Mouse (Mus musculus) hindbrain, embryonic 15.5 days (tissue): Measurements from ENCODE around the gene Sema6d. TPM values are rescaled to one million over a fixed set of nuclear protein-coding genes. Genes with fewer than 3 reads are reported as not detected.
"Not testable (repeated sequence)": the region's sequence is repeated elsewhere in the genome, so short reads cannot be mapped to it uniquely, and the experiment has no call there.

Source experiments
- ATAC-seq: fragments of 200-750 bp; cut with Nextera tagmentation; 2 replicates; pipeline ENCODE4 v1.8.0; 2017; ENCODE audit warnings: low read depth, moderate number of reproducible peaks, moderate TSS enrichment; ENCODE audit not compliant: low FRiP score
- H3K27ac ChIP-seq: fragments of 300-500 bp; sonication (generic); replicated peaks from 2 replicates; pipeline ENCODE4 v1.5.1; 2015; ENCODE audit warnings: mild to moderate bottlenecking, inconsistent platforms
- H3K27me3 ChIP-seq: fragments of 300-500 bp; sonication (generic); 2 replicates; pipeline ENCODE4 v1.6.1; 2015; ENCODE audit warnings: control low read depth, inconsistent platforms
- H3K36me3 ChIP-seq: fragments of 300-500 bp; sonication (generic); 2 replicates; pipeline ENCODE4 v1.6.1; 2015; ENCODE audit warnings: control low read depth, inconsistent platforms
- H3K4me1 ChIP-seq: fragments of 300-500 bp; sonication (generic); replicated peaks from 2 replicates; pipeline ENCODE4 v1.6.1; 2015; ENCODE audit warnings: control low read depth, inconsistent platforms
- H3K4me2 ChIP-seq: fragments of 300-500 bp; sonication (generic); 2 replicates; pipeline ENCODE4 v1.6.1; 2015; ENCODE audit warnings: moderate library complexity, mild to moderate bottlenecking, inconsistent platforms
- H3K4me3 ChIP-seq: fragments of 300-500 bp; sonication (generic); 2 replicates; pipeline ENCODE4 v1.5.1; 2015; ENCODE audit warnings: mild to moderate bottlenecking, inconsistent platforms
- H3K9ac ChIP-seq: fragments of 300-500 bp; sonication (generic); 2 replicates; pipeline ENCODE4 v1.6.1; 2015; ENCODE audit warnings: inconsistent platforms
- H3K9me3 ChIP-seq: fragments of 300-500 bp; sonication (generic); 2 replicates; pipeline ENCODE4 v1.6.1; 2016; ENCODE audit warnings: control low read depth, inconsistent platforms
- WGBS: fragments of 180-500 bp; shearing (Covaris S2); methylation state at CpG from one replicate; pipeline ENCODE4 v1.1.7; 2015; 5-methylcytosine and 5-hydroxymethylcytosine counted together
- polyA plus RNA-seq: library from polyadenylated mRNA; unstranded; fragments of >200 nt; fragmentation: Nextera tagmentation; extraction: Ambion mirVana; gene quantifications from 2 replicates; pipeline ENCODE4 v1.2.1, GENCODE M21; 2015

Gene Sema6d
- polyA plus RNA-seq, 1 experiment from 2014 or later = 45.3 TPM

DNA sequence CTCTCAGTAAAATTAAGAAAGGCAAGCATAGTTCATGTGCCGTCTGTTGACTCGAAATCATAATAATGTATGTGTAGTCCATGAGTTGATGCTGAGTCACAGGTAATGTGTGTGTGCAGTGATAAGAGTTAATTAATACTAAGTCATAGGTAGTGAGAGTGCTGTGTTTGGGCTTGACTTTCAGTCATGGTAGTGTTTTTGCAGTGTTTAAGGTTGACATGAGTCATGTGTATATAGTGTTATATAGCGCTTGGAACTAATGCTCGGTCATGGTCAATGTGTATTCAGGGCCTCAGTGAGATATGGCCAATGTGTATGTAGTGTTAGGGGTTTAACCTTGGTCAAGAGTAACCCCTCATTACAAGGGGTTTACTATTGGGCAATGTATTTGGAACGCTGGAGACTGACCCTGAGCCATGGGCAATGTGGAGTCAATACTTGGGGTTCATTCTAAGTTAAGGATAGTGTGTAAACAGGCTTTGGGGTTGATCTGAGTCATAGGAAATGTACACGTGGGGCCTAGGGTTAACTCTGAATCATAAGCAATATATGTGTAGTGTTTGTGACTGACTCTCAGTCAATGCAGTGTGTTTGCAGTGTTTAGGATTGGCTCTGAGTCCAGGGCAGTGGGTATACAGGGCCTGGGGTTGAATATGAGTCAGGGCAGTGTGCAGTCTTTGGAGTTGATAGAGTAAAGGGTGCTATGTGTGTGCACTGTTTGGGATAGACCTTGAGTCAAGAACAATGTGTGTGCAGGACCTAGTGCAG lies 219.8 kb downstream of the Sema6d start:
- H3K4me3 ChIP-seq = no peak overlapping the region
- H3K27me3 ChIP-seq = no peaks in the 10 kb centered on the region
- no peak overlapping the region for H3K9ac ChIP-seq
- ATAC-seq = peak; percentile 27; the same call in 1 of the 2 replicates
- H3K27ac ChIP-seq = no peak overlapping the region
- 91% methylated on average over 6 of the region's 6 CpGs for WGBS
- no peaks in the 10 kb centered on the region for H3K9me3 ChIP-seq
- H3K36me3 ChIP-seq = no peaks in the 10 kb centered on the region
- no peaks in the 10 kb centered on the region for H3K4me1 ChIP-seq
- H3K4me2 ChIP-seq = no peak overlapping the region

DNA sequence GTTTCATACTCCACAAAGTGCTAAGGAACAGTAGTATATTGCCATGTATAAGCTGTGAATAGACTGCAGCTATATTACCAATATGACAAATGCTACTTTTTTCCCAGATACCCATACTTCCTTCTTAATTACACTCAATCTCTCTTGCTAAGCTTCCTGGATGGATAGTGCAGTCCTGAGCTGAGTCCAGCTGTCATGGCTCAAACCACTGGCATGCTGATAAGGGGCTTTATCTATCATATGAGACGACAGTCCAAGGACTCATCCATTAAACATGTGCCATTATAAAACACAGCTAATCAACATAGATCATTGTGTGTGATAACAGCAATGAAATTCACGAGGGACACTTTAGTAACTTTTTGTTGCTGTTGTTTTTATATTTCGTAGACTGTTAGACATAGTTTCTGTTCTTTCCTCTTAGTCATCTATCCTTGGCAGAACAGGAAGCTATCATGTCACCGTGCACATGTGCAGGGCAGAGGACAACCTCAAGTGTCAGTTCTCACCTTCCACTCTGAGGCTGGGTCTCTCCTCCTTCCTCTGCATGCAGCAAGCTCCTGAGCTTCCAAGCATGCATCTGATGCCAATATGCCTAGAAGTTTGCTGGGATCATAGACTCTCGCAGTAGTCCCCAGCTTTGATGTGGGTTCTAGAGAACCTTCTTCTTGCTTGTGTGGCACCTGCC lies 232.9 kb downstream of the Sema6d start:
- no peaks in the 10 kb centered on the region for H3K27me3 ChIP-seq
- no peak overlapping the region for H3K27ac ChIP-seq
- no peaks in the 10 kb centered on the region for H3K36me3 ChIP-seq
- 82% methylated on average over 5 of the region's 5 CpGs for WGBS
- H3K4me2 ChIP-seq = no peak overlapping the region
- no peak overlapping the region for H3K9ac ChIP-seq
- no peak overlapping the region for H3K4me3 ChIP-seq
- no peaks in the 10 kb centered on the region for H3K9me3 ChIP-seq
- no peak for ATAC-seq
- H3K4me1 ChIP-seq = no peaks in the 10 kb centered on the region

DNA sequence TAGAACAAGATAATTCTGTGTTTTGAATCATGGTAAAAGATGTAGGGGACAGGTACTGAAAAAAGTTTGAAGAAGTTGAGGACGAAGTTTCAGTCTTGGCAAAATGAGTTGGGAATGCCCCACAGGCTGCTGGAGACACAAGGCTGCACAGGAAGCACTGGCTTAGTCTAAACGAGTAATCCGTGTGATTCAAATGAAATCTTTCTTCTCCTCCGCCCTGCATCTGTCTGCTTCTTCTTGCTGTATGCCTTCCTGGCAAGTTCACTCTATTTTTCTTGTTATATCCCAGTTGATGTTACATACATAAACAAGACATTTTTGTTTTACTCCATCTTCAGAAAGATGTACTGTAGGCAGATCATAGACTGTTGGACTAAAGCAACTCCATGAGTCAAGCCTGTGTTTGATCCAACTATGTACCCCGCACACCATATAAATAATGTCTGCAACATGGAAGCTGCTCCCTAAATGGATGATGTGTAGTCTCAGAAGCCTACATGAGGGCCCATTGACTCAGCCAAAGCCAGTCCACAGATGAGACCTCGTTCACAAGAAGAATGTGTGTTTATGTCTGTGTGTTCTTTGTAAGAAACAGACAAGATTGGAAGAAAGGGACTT lies 234.4 kb downstream of the Sema6d start:
- no peaks in the 10 kb centered on the region for H3K9me3 ChIP-seq
- no peak overlapping the region for H3K27ac ChIP-seq
- H3K36me3 ChIP-seq = no peaks in the 10 kb centered on the region
- no peaks in the 10 kb centered on the region for H3K4me1 ChIP-seq
- H3K4me3 ChIP-seq = no peak overlapping the region
- no peak for ATAC-seq
- H3K4me2 ChIP-seq = no peak overlapping the region
- no peaks in the 10 kb centered on the region for H3K27me3 ChIP-seq
- no peak overlapping the region for H3K9ac ChIP-seq
- 82% methylated on average over 6 of the region's 6 CpGs for WGBS

- Histone ChIP-seq H3K27me3 (no peaks in the 10 kb centered on the region), H3K4me1 (no peaks in the 10 kb centered on the region), H3K4me2 (no peak overlapping the region), H3K4me3 (no peak overlapping the region), H3K9ac (no peak overlapping the region), H3K9me3 (no peaks in the 10 kb centered on the region), H3K36me3 (no peaks in the 10 kb centered on the region), H3K27ac (no peak overlapping the region)
- ATAC-seq = no peak
- 58% methylated on average over 1 of the region's 1 CpGs for WGBS
Observed at GRCm38 (mm10) chr2:124329473-124330130, 239.8 kb downstream of the Sema6d start.

GRCm38 (mm10) chr2:124332890-124333289 lies 243.1 kb downstream of the Sema6d start:
- no peak overlapping the region for H3K4me3 ChIP-seq
- no peaks in the 10 kb centered on the region for H3K9me3 ChIP-seq
- no peaks in the 10 kb centered on the region for H3K36me3 ChIP-seq
- no peak overlapping the region for H3K4me2 ChIP-seq
- no peaks in the 10 kb centered on the region for H3K27me3 ChIP-seq
- H3K27ac ChIP-seq = no peak overlapping the region
- ATAC-seq = no peak
- H3K9ac ChIP-seq = no peak overlapping the region
- WGBS = 85% methylated on average over 5 of the region's 5 CpGs
- 0 out of 2 replicates have a peak, but pooled peaks cover 7% of the 10 kb centered on the region for H3K4me1 ChIP-seq

GRCm38 (mm10) chr2:124334655-124335054 lies 244.9 kb downstream of the Sema6d start:
- not testable (repeated sequence) for H3K9me3 ChIP-seq, H3K4me1 ChIP-seq, H3K4me3 ChIP-seq, H3K27ac ChIP-seq, H3K36me3 ChIP-seq, H3K4me2 ChIP-seq, H3K9ac ChIP-seq, H3K27me3 ChIP-seq, ATAC-seq
- WGBS = 79% methylated on average over 2 of the region's 2 CpGs

GRCm38 (mm10) chr2:124338296-124338695 lies 248.5 kb downstream of the Sema6d start:
- H3K36me3 ChIP-seq = no peaks in the 10 kb centered on the region
- no peak overlapping the region for H3K4me3 ChIP-seq
- no peaks in the 10 kb centered on the region for H3K9me3 ChIP-seq
- WGBS = 59% methylated on average over 6 of the region's 6 CpGs
- ATAC-seq = no peak
- 0 out of 2 replicates have a peak, but pooled peaks cover 7% of the 10 kb centered on the region for H3K4me1 ChIP-seq
- H3K27me3 ChIP-seq = no peaks in the 10 kb centered on the region
- H3K9ac ChIP-seq = no peak overlapping the region
- H3K27ac ChIP-seq = no peak overlapping the region
- H3K4me2 ChIP-seq = no peak overlapping the region

DNA sequence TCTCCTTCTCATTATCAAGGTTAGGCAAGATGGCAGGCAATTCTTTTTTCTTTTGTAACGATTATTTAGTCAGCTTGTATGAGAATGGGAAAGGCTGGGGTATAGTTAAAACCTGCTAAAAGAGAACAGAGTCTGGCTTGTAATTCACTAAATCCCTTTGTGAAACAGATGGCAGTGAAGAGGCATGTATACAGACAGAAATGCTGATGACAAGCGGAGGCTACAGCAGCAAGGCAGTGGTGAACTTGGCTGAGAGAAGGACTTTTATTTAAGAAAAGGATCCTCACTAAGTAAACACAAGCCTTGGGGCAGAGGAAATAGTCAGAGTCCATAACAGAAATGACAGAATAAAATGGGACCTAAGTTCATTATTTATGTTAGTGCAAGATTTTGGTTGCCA lies 264.4 kb downstream of the Sema6d start:
- no peak overlapping the region for H3K9ac ChIP-seq
- H3K9me3 ChIP-seq = no peaks in the 10 kb centered on the region
- no peak overlapping the region for H3K4me3 ChIP-seq
- H3K36me3 ChIP-seq = no peaks in the 10 kb centered on the region
- no peak for ATAC-seq
- WGBS = 72% methylated on average over 2 of the region's 2 CpGs
- no peak overlapping the region for H3K4me2 ChIP-seq
- H3K27me3 ChIP-seq = no peaks in the 10 kb centered on the region
- no peak overlapping the region for H3K27ac ChIP-seq
- no peaks in the 10 kb centered on the region for H3K4me1 ChIP-seq

- H3K4me1 ChIP-seq = no peaks in the 10 kb centered on the region
- no peaks in the 10 kb centered on the region for H3K27me3 ChIP-seq
- no peak overlapping the region for H3K4me3 ChIP-seq
- no peak for ATAC-seq
- 91% methylated on average over 2 of the region's 2 CpGs for WGBS
- no peak overlapping the region for H3K27ac ChIP-seq
- no peaks in the 10 kb centered on the region for H3K36me3 ChIP-seq
- no peak overlapping the region for H3K4me2 ChIP-seq
- H3K9ac ChIP-seq = no peak overlapping the region
- no peaks in the 10 kb centered on the region for H3K9me3 ChIP-seq
Observed at GRCm38 (mm10) chr2:124354716-124355115, 264.9 kb downstream of the Sema6d start.

- Histone ChIP-seq H3K4me2 (no peak overlapping the region), H3K4me1 (peaks cover 9% of the 10 kb centered on the region; the same call in 1 of the 2 replicates), H3K27ac (0 out of 2 replicates have a peak overlapping the region, but pooled peaks have one; percentile 34), H3K27me3 (no peaks in the 10 kb centered on the region), H3K4me3 (no peak overlapping the region), H3K36me3 (no peaks in the 10 kb centered on the region), H3K9ac (no peak overlapping the region), H3K9me3 (no peaks in the 10 kb centered on the region)
- no peak; the same call in 1 of the 2 replicates for ATAC-seq
- WGBS = 59% methylated on average over 1 of the region's 1 CpGs
Observed at GRCm38 (mm10) chr2:124369291-124369690, 279.5 kb downstream of the Sema6d start.

DNA sequence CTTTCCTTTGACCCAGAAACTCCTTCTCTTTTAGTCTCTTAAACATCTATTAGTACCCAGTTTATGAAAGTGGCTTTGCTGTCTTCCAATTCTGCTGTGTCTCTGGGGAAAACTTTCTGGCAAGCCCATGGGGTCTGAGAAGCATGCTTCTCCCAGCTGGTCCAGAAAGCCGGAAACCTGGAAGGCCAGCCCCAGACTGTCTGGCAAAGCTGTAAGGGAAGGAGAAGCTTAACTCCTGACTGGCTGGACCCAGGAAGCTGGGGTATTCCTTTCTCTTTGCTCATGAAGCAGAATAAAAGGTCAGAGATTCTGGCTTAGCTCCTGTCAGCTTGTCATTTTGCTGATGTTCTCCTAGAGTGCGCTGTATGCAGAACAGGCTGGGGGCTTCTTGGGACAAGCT lies 280.2 kb downstream of the Sema6d start:
- ATAC-seq = peak; percentile 87
- Histone ChIP-seq H3K4me1 (peaks cover 9% of the 10 kb centered on the region; the same call in 1 of the 2 replicates), H3K9me3 (no peaks in the 10 kb centered on the region)

More for the DNA sequence above, 280.2 kb downstream of the Sema6d start:
- H3K27ac ChIP-seq = 0 out of 2 replicates have a peak overlapping the region, but pooled peaks have one; percentile 1
- H3K4me3 ChIP-seq = no peak overlapping the region
- no peaks in the 10 kb centered on the region for H3K27me3 ChIP-seq
- no peak overlapping the region for H3K4me2 ChIP-seq
- no peak overlapping the region for H3K9ac ChIP-seq
- WGBS = 56% methylated on average over 2 of the region's 2 CpGs
- no peaks in the 10 kb centered on the region for H3K36me3 ChIP-seq
